Mouse (Mus musculus) stomach, embryonic 14.5 days (tissue): ENCODE measurements around the gene Arhgef19. TPM values are rescaled to one million over a fixed set of nuclear protein-coding genes. Genes with fewer than 3 reads are reported as not detected.

ENCODE experiments used
- ATAC-seq: fragments of 200-750 bp; cut with Nextera tagmentation; 2 replicates; pipeline ENCODE4 v1.8.0; 2017; ENCODE audit warnings: low read depth, moderate TSS enrichment; ENCODE audit not compliant: insufficient number of reproducible peaks, insufficient read depth, low FRiP score
- H3K27ac ChIP-seq: fragments of 300-500 bp; sonication (generic); 2 replicates; pipeline ENCODE4 v1.5.1; 2014; ENCODE audit warnings: mild to moderate bottlenecking, low read length, moderate library complexity, mixed read lengths
- H3K27me3 ChIP-seq: fragments of 300-500 bp; sonication (generic); 2 replicates; pipeline ENCODE4 v1.6.1; 2014; ENCODE audit warnings: low read length, control low read depth, mixed read lengths; ENCODE audit not compliant: control insufficient read depth, insufficient read depth
- H3K36me3 ChIP-seq: fragments of 300-500 bp; sonication (generic); 2 replicates; pipeline ENCODE4 v1.6.1; 2014; ENCODE audit warnings: mild to moderate bottlenecking, control low read depth, low read length, moderate library complexity, mixed read lengths; ENCODE audit not compliant: control insufficient read depth, insufficient read depth
- H3K4me1 ChIP-seq: fragments of 300-500 bp; sonication (generic); 2 replicates; pipeline ENCODE4 v1.6.1; 2014; ENCODE audit warnings: low read length, control low read depth, mixed read lengths; ENCODE audit not compliant: control insufficient read depth, insufficient read depth
- H3K4me2 ChIP-seq: fragments of 300-500 bp; sonication (generic); replicated peaks from 2 replicates; pipeline ENCODE4 v1.6.1; 2014; ENCODE audit warnings: low read depth, low read length, control low read depth
- H3K4me3 ChIP-seq: fragments of 300-500 bp; sonication (generic); 2 replicates; pipeline ENCODE4 v1.5.1; 2014; ENCODE audit warnings: low read depth, low read length, control low read depth
- H3K9ac ChIP-seq: fragments of 300-500 bp; sonication (generic); replicated peaks from 2 replicates; pipeline ENCODE4 v1.6.1; 2014; ENCODE audit warnings: low read depth, mild to moderate bottlenecking, control low read depth, low read length, moderate library complexity, mixed read lengths
- H3K9me3 ChIP-seq: fragments of 300-500 bp; sonication (generic); 2 replicates; pipeline ENCODE4 v1.6.1; 2016; ENCODE audit warnings: low read depth, low read length, control low read depth; ENCODE audit not compliant: control insufficient read depth
- WGBS: fragments of 180-500 bp; shearing (Covaris S2); extraction: QIAGEN DNeasy Blood & Tissue Kit; methylation state at CpG from one replicate; pipeline ENCODE4 v1.1.7; 2014; 5-methylcytosine and 5-hydroxymethylcytosine counted together
- polyA plus RNA-seq: library from polyadenylated mRNA; unstranded; fragments of >200 nt; fragmentation: Nextera tagmentation; extraction: Ambion mirVana; gene quantifications from 2 replicates; pipeline ENCODE4 v1.2.1, GENCODE M21; 2014

Arhgef19 gene
- polyA plus RNA-seq, 1 experiment from 2014 or later, result 23.0 TPM

DNA sequence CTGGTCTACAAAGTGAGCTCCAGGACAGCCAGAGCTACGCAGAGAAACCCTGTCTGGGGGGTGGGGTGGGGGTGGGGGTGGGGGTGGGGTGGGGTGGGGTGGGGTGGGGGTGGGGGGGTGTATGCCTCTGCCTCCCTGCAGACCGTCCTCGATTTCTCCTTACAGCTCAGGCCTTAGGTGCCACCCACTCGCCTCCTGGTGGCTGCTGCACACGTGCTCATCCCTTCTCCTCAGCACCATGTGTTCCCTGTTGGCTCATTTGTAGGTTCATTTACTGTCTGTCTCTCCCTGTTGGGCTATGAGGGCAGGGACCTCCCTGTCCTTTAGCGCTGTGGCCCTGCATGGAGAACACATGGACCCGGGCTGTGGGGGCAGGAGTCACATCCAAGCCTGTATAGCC lies 31.9 kb downstream of the Arhgef19 start:
- Histone ChIP-seq H3K9me3 (no peaks in the 10 kb centered on the region), H3K36me3 (no peaks in the 10 kb centered on the region), H3K27me3 (no peaks in the 10 kb centered on the region), H3K4me3 (no peak overlapping the region), H3K27ac (no peak overlapping the region), H3K4me2 (no peak overlapping the region), H3K9ac (no peak overlapping the region), H3K4me1 (peaks cover 13% of the 10 kb centered on the region; the same call in 1 of the 2 replicates)
- no peak for ATAC-seq
- 71% methylated on average over 7 of the region's 7 CpGs for WGBS

DNA sequence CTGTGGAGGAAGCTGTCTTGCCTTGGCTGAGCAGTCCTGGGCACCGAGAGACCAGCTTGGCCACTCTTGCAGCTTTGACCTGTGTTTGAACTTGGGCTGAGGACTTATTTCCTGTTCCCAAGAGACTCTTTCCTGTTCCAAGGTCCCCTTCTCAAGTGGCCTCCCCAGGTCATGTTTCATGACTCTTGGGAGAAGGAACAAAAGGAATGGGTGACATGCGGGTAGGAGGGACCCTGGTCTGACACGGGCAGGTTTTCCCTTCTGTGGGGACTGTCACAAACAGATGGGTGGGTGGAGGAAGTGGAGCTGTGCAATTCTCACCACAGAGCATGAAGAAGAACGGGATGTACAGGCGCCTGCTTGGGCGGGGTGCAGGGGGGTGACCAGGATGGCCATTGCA lies 32.4 kb downstream of the Arhgef19 start:
- Histone ChIP-seq H3K27ac (no peak overlapping the region), H3K4me3 (no peak overlapping the region), H3K36me3 (no peaks in the 10 kb centered on the region), H3K9me3 (no peaks in the 10 kb centered on the region), H3K27me3 (no peaks in the 10 kb centered on the region), H3K4me2 (no peak overlapping the region), H3K9ac (no peak overlapping the region), H3K4me1 (peaks cover 13% of the 10 kb centered on the region; the same call in 1 of the 2 replicates)
- 69% methylated on average over 6 of the region's 6 CpGs for WGBS
- ATAC-seq, result no peak

DNA sequence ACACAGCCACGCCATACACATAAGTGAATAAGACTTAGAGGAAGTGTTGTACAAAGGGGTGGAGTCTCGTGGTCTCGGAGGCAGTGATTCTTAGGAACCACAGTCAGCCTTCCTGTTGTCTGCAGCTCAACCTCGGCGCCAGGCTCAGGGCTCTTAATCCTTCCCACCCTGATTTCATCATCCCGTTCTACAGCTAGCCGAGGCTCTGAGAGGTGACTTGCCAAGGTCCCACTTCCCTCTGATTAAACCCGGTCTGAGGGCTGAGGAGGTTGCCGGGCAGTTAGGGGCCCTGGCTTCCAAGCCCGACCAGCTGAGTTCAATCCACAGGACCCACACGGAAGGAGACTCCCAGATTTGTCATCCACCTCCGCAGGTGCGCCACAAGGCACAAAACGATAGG lies 33.6 kb downstream of the Arhgef19 start:
- 13% methylated on average over 14 of the region's 14 CpGs for WGBS
- H3K9ac ChIP-seq, result no peak overlapping the region
- H3K27ac ChIP-seq, result no peak overlapping the region
- peaks cover 19% of the 10 kb centered on the region for H3K4me1 ChIP-seq
- no peaks in the 10 kb centered on the region for H3K36me3 ChIP-seq
- no peak for ATAC-seq
- H3K4me2 ChIP-seq, result peak overlapping the region; percentile 36
- H3K4me3 ChIP-seq, result peak overlapping the region; percentile 2; the same call in 1 of the 2 replicates
- H3K27me3 ChIP-seq, result no peaks in the 10 kb centered on the region
- no peaks in the 10 kb centered on the region for H3K9me3 ChIP-seq

DNA sequence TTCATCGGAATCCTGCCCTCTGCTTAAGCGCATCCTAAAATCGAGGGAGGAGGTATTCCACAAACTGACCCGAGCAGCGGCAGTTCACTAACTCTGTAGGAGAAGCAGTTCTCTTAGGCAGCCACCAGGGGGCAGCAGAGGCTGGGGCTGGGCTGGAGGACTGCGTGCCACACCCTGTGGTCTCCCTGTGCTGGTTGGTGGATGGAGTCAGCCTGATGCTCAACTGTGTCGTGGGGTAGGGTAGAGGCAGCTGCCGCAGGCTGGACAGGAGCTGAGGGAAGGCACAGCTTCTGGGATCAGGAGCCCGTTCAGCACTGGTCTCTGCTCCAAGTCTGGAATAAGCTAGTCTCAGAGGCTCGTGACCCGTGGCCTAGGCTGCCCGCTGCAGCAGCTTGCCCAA lies 34.0 kb downstream of the Arhgef19 start:
- Histone ChIP-seq H3K4me2 (peak overlapping the region; percentile 36), H3K27ac (no peak overlapping the region), H3K36me3 (no peaks in the 10 kb centered on the region), H3K27me3 (no peaks in the 10 kb centered on the region), H3K4me1 (peaks cover 23% of the 10 kb centered on the region), H3K4me3 (peak overlapping the region; percentile 2; the same call in 1 of the 2 replicates), H3K9me3 (no peaks in the 10 kb centered on the region), H3K9ac (no peak overlapping the region)
- WGBS, result 19% methylated on average over 12 of the region's 12 CpGs
- peak; percentile 69; the same call in 1 of the 2 replicates for ATAC-seq

DNA sequence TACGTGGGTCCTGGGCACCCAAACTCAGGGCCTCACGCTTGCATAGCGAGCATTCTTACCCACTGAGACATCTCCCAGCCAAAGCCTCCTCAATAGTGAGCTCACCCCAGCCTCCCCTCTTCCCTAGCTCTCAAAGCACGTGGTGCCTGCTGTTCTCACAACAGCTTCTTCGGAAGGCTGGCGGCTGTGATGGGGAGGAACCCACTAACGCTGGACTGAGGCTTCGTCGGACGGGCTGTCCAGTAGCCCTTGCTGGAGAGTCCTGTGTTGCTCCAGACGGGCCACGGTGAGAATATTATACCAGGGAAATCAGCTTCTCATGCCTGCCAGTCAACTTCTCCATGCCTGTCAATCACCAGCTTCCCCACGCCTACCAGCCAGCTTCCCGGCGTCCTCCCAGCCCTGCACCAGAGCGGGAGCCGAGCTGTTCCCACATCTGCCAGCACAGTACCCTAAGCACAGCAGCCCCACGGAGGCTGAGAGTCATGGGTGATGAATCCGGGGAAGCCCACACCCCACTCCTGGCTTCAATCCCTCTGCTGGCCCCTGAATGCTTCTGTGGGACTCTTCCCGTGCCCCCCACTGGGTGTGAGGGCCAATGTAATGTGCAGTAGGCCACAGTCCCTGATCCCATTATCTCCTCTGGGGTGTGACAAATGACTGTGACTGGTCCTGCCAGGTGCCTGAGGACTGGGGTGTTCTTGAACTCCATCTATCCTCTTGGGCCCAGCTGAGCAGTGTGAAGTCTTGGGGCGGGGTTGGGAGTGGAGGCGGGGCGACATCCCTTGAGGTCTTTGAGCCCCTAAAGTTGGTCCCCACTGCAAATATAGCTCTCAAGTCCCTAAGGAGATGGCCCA lies 35.4 kb downstream of the Arhgef19 start:
- H3K27ac ChIP-seq, result no peak overlapping the region
- H3K9ac ChIP-seq, result no peak overlapping the region
- H3K36me3 ChIP-seq, result no peaks in the 10 kb centered on the region
- ATAC-seq, result no peak
- H3K27me3 ChIP-seq, result no peaks in the 10 kb centered on the region
- H3K4me3 ChIP-seq, result no peak overlapping the region
- H3K4me2 ChIP-seq, result no peak overlapping the region
- H3K9me3 ChIP-seq, result no peaks in the 10 kb centered on the region
- WGBS, result 41% methylated on average over 23 of the region's 23 CpGs
- peaks cover 24% of the 10 kb centered on the region for H3K4me1 ChIP-seq

DNA sequence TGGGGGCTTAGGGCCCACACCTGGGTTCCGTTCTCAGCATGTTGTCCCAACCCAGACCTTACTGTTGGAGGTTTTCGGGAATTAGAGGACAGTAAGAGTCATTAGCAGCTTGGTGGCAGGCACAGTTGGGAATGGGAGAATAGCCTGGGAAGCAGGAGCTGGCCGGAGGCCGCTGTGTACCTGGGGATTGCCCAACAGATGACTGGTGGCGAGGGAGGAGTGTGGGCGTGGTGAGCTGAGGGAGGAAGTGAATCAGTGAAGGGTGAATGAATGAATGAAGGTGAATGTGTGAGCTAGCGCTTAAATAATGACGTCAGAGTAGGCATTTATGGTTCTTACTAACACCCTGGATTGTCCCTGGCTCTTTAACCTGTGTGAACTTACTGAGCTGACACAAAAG lies 37.9 kb downstream of the Arhgef19 start:
- Histone ChIP-seq H3K4me3 (no peak overlapping the region), H3K9ac (no peak overlapping the region), H3K4me1 (peaks cover 36% of the 10 kb centered on the region), H3K27ac (no peak overlapping the region), H3K36me3 (no peaks in the 10 kb centered on the region), H3K4me2 (no peak overlapping the region), H3K27me3 (no peaks in the 10 kb centered on the region), H3K9me3 (no peaks in the 10 kb centered on the region)
- ATAC-seq, result no peak
- 85% methylated on average over 8 of the region's 8 CpGs for whole genome bisulfite sequencing

DNA sequence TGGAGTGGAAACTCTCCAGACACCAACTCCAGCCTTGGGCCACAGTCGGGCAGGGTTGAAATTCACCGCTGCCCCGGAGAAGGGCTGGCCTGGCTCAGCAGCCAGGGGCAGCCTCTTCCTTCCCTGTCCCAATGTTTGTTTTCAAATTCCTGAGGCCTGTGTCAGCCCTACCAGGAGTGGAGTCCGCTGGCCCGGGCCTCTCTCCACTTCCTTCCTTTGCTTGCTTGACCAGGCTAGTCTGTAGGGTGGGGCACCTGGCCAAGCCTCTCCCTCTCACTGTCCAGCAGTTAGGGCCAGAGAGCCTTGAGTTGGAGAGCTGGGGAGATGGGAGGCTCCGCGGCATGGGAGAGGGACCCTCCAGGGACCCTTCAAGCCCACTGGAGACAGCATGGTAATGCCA lies 38.9 kb downstream of the Arhgef19 start:
- no peak overlapping the region for H3K4me3 ChIP-seq
- no peak overlapping the region for H3K9ac ChIP-seq
- no peaks in the 10 kb centered on the region for H3K9me3 ChIP-seq
- 20% methylated on average over 7 of the region's 7 CpGs for WGBS
- H3K27ac ChIP-seq, result peak overlapping the region; percentile 84
- H3K4me2 ChIP-seq, result 0 out of 2 replicates have a peak overlapping the region, but pooled peaks have one; percentile 1
- peaks cover 37% of the 10 kb centered on the region for H3K4me1 ChIP-seq
- no peaks in the 10 kb centered on the region for H3K27me3 ChIP-seq
- ATAC-seq, result peak; percentile 65
- no peaks in the 10 kb centered on the region for H3K36me3 ChIP-seq

DNA sequence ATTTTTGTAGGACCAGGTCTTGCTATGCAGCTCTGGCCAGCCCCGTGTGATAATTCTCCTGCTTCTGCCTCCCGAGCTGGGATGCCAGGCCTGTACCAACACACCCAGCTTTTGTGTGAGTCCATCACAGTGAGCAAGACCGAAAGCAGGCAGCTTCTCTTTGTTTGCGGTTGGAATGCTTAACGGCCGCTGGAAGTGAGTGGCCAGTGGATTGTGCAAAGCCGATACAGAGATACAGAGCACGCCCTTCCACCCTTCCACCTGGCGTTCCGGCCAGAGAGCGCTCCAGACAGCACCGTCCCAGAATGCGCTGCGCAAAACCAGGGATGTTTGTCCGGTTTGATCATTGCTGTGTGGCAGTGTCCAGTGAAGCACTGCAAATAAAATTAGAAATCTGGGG lies 40.0 kb downstream of the Arhgef19 start:
- 63% methylated on average over 15 of the region's 15 CpGs for WGBS

More for the DNA sequence above, 40.0 kb downstream of the Arhgef19 start:
- no peak for ATAC-seq
- Histone ChIP-seq H3K4me3 (no peak overlapping the region), H3K36me3 (no peaks in the 10 kb centered on the region), H3K4me1 (peaks cover 32% of the 10 kb centered on the region), H3K27ac (peak overlapping the region; percentile 48; the same call in 1 of the 2 replicates), H3K27me3 (no peaks in the 10 kb centered on the region), H3K9ac (no peak overlapping the region), H3K9me3 (no peaks in the 10 kb centered on the region), H3K4me2 (no peak overlapping the region)
